Mouse (Mus musculus): ENCODE results near the gene H6pd. TPM values are rescaled to one million over a fixed set of nuclear protein-coding genes. Genes with fewer than 3 reads are reported as not detected.

Gene H6pd
- total and polyA plus RNA-seq, 3 experiments = 17.7 to 38.5 (median 25.1) TPM

GRCm38 (mm10) chr4:150003641-150004040 is 5.2 kb downstream of the H6pd start:
- no peak overlapping the region for H3K4me3 ChIP-seq (replicated peaks in 1 of 3; ENCODE audit: low read depth in 2 of 3, low read length in 2 of 3, poor library complexity in 1 of 3)
- TF ChIP-seq ETS1 (conservative IDR thresholded peaks at IDR 0.05; ENCODE audit: low read depth, low read length) (no peak), TCF12 (IDR thresholded peaks at IDR 0.05; ENCODE audit: low read depth, low read length) (no peak), GABPA (IDR thresholded peaks at IDR 0.05; ENCODE audit: insufficient replicate concordance, low read depth, low read length) (no peak), UBTF (IDR thresholded peaks at IDR 0.05; ENCODE audit: low read depth, low read length) (no peak), MAZ (IDR thresholded peaks at IDR 0.05; ENCODE audit: low read depth, low read length) (no peak), JUN (IDR thresholded peaks at IDR 0.05; ENCODE audit: insufficient read depth, low read depth, low read length) (no peak), TBP (conservative IDR thresholded peaks at IDR 0.05; ENCODE audit: low read depth, low read length) (no peak), MEF2A (IDR thresholded peaks at IDR 0.05; ENCODE audit: borderline replicate concordance, low read depth, low read length) (no peak), ZMIZ1 (IDR thresholded peaks at IDR 0.05; ENCODE audit: low read depth, low read length) (no peak), E2F4 (IDR thresholded peaks at IDR 0.05; ENCODE audit: insufficient replicate concordance, low read depth, low read length) (no peak), RAD21 (IDR thresholded peaks at IDR 0.05; ENCODE audit: low read depth, low read length) (no peak), CHD2 (IDR thresholded peaks at IDR 0.05; ENCODE audit: low read length) (no peak)

GRCm38 (mm10) chr4:150003021-150003580 is 5.7 kb downstream of the H6pd start:
- H3K27ac ChIP-seq (ENCODE audit: insufficient read depth, low read depth) = no peak overlapping the region
- H3K4me1 ChIP-seq (ENCODE audit: control insufficient read depth in 1 of 2, insufficient read depth in 2 of 2) = peaks cover 26 to 75% of the 10 kb centered on the region in 2 experiments
- H3K4me3 ChIP-seq (replicated peaks in 1 of 3; ENCODE audit: low read depth in 2 of 3, low read length in 2 of 3, poor library complexity in 1 of 3) = no peak overlapping the region
- H3K27me3 ChIP-seq (replicated peaks) = no peaks in the 10 kb centered on the region
- DNase-seq (ENCODE audit: extremely low read depth) = no peak
- in situ Hi-C loops (cut with MboI; ENCODE audit: low pct_ligation_motif_present, low pct_unique_long_range_greater_than_20kb, low sequenced_read_pairs) (no loop called here), dilution Hi-C loops (cut with MboI; ENCODE audit: extremely low pct_ligation_motif_present, extremely low pct_unique_long_range_greater_than_20kb, low sequenced_read_pairs) (no loop called here)
- peaks cover 7% of the 10 kb centered on the region for H3K79me2 ChIP-seq (replicated peaks; ENCODE audit: control insufficient read depth, extremely low read depth, insufficient read depth, poor library complexity, severe bottlenecking)
- H3K9me3 ChIP-seq (replicated peaks; ENCODE audit: low read length) = peaks cover 9% of the 10 kb centered on the region
- H3K9ac ChIP-seq (ENCODE audit: insufficient read depth, low read depth) = no peak overlapping the region
- TF ChIP-seq HCFC1 (IDR thresholded peaks at IDR 0.05; ENCODE audit: low read depth, low read length) = no peak
- H3K36me3 ChIP-seq (replicated peaks in 1 of 2; ENCODE audit: control insufficient read depth in 1 of 2, insufficient read depth in 1 of 2, low read length in 1 of 2) = peaks cover 4 to 34% of the 10 kb centered on the region in 2 experiments
- H3K4me2 ChIP-seq (ENCODE audit: insufficient read depth, low read depth, poor library complexity, severe bottlenecking) = no peak overlapping the region

More at GRCm38 (mm10) chr4:150003641-150004040, 5.2 kb downstream of the H6pd start:
- H3K79me2 ChIP-seq (replicated peaks; ENCODE audit: control insufficient read depth, extremely low read depth, insufficient read depth, poor library complexity, severe bottlenecking) = peaks cover 7% of the 10 kb centered on the region
- H3K27ac ChIP-seq (ENCODE audit: insufficient read depth, low read depth) = no peak overlapping the region
- peaks cover 9% of the 10 kb centered on the region for H3K9me3 ChIP-seq (replicated peaks; ENCODE audit: low read length)
- no peak for DNase-seq (ENCODE audit: extremely low read depth)
- dilution Hi-C loops (cut with MboI; ENCODE audit: extremely low pct_ligation_motif_present, extremely low pct_unique_long_range_greater_than_20kb, low sequenced_read_pairs) (no loop called here), in situ Hi-C loops (cut with MboI; ENCODE audit: low pct_ligation_motif_present, low pct_unique_long_range_greater_than_20kb, low sequenced_read_pairs) (no loop called here)
- H3K9ac ChIP-seq (ENCODE audit: insufficient read depth, low read depth) = no peak overlapping the region
- H3K27me3 ChIP-seq (replicated peaks) = no peaks in the 10 kb centered on the region
- H3K36me3 ChIP-seq (replicated peaks in 1 of 2; ENCODE audit: control insufficient read depth in 1 of 2, insufficient read depth in 1 of 2, low read length in 1 of 2) = peaks cover 4 to 29% of the 10 kb centered on the region in 2 experiments
- H3K4me1 ChIP-seq (ENCODE audit: control insufficient read depth in 1 of 2, insufficient read depth in 2 of 2) = peaks cover 26 to 69% of the 10 kb centered on the region in 2 experiments
- no peak overlapping the region for H3K4me2 ChIP-seq (ENCODE audit: insufficient read depth, low read depth, poor library complexity, severe bottlenecking)

All from CH12.LX (cell line).